32 mouse cellular contexts compared by ENCODE assay signal in the genomic region with DNA sequence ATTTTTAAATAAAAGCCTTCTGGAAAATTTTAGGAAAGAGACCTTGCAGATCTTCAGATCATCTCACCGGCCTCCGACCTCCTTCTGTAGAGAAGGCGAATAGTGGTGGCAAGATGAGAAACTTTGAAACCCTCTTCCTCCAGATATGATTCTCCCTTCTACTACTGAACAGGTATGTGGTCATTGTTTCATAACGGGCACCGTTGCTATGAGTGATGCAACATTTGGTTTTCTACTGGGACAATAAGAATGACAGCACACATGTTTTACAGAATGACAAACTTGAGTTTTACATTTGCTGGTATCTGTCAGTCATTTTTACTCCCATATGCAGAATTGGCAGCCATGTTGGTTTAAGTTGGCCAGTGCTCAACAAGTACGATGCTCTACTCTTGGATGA. TPM values are rescaled to one million over a fixed set of nuclear protein-coding genes. Genes with fewer than 3 reads are reported as not detected.
DNase-seq lines count a peak whose midpoint lies in the region; ATAC-seq and TF ChIP-seq lines count a peak whose summit lies in the region.
"Had no signal": no experiment of that assay in that cellular context is flagged by ENCODE, and none has a peak within 500 bp of the region (broad histone marks: within the 10 kb centered on the region; RNA-seq: fewer than 3 reads in every experiment).

No protein-coding gene starts in this region.

- H3K4me1 ChIP-seq in heart, embryonic 10.5 days, result no peaks in the 10 kb centered on the region
- H3K4me1 ChIP-seq in bone marrow, adult 2 months (ENCODE audit: control insufficient read depth, insufficient read depth, low read length), result no peaks in the 10 kb centered on the region
- H3K4me1 ChIP-seq in megakaryocyte, embryonic 14.5 days, result peaks cover 21% of the 10 kb centered on the region
- H3K4me1 ChIP-seq in stomach, postnatal 0 days (replicated peaks; ENCODE audit: control insufficient read depth, insufficient read depth), result no peaks in the 10 kb centered on the region
- H3K4me1 ChIP-seq: embryonic facial prominence, embryonic 15.5 days; hindbrain, embryonic 12.5 days; liver, embryonic 13.5 days had no signal

- H3K27ac ChIP-seq in heart, embryonic 10.5 days, result no peak overlapping the region
- no peak overlapping the region for H3K27ac ChIP-seq in bone marrow, adult 2 months (ENCODE audit: control insufficient read depth, insufficient read depth, low read depth, low read length, poor library complexity)
- H3K27ac ChIP-seq in stomach, postnatal 0 days (replicated peaks), result no peak overlapping the region
- H3K27ac ChIP-seq: embryonic facial prominence, embryonic 10.5 days; embryonic facial prominence, embryonic 15.5 days; forebrain, embryonic 12.5 days; hindbrain, embryonic 12.5 days; left cerebral cortex, adult 2 months; liver, embryonic 13.5 days; neural tube, embryonic 15.5 days had no signal

- no peak for TF ChIP-seq POLR2A in bone marrow, adult 2 months (IDR thresholded peaks at IDR 0.05; ENCODE audit: borderline replicate concordance, control insufficient read depth, low read depth, low read length)

- no peak for TF ChIP-seq CTCF in bone marrow, adult 2 months (IDR thresholded peaks at IDR 0.05; ENCODE audit: control insufficient read depth, insufficient read depth, low read length)
- TF ChIP-seq CTCF in stomach, postnatal 0 days (IDR thresholded peaks at IDR 0.05; ENCODE audit: low read depth), result no peak

- no peaks in the 10 kb centered on the region for H3K27me3 ChIP-seq in heart, embryonic 10.5 days (ENCODE audit: insufficient read depth, poor library complexity, severe bottlenecking)
- H3K27me3 ChIP-seq in megakaryocyte, embryonic 14.5 days (replicated peaks), result no peaks in the 10 kb centered on the region
- H3K27me3 ChIP-seq in stomach, postnatal 0 days (ENCODE audit: control insufficient read depth, insufficient read depth, low read length), result no peaks in the 10 kb centered on the region
- H3K27me3 ChIP-seq: embryonic facial prominence, embryonic 15.5 days; forebrain, embryonic 12.5 days; hindbrain, embryonic 12.5 days; liver, embryonic 13.5 days; neural tube, embryonic 15.5 days had no signal

- no peak overlapping the region for H3K9ac ChIP-seq in stomach, postnatal 0 days (ENCODE audit: low read length)
- H3K9ac ChIP-seq: embryonic facial prominence, embryonic 15.5 days; forebrain, embryonic 12.5 days; forebrain, postnatal 0 days; hindbrain, embryonic 12.5 days; liver, embryonic 13.5 days; neural tube, embryonic 15.5 days had no signal

- no peak overlapping the region for H3K4me3 ChIP-seq in heart, embryonic 10.5 days
- peak overlapping the region; percentile 39 for H3K4me3 ChIP-seq in bone marrow, adult 2 months (replicated peaks; ENCODE audit: control insufficient read depth, low read depth, low read length)
- H3K4me3 ChIP-seq in megakaryocyte, embryonic 14.5 days (replicated peaks), result peak overlapping the region; percentile 59
- no peak overlapping the region for H3K4me3 ChIP-seq in stomach, postnatal 0 days (ENCODE audit: low read depth, low read length)
- H3K4me3 ChIP-seq: embryonic facial prominence, embryonic 10.5 days; embryonic facial prominence, embryonic 15.5 days; forebrain, embryonic 12.5 days; hindbrain, embryonic 12.5 days; left cerebral cortex, adult 2 months; liver, embryonic 13.5 days; neural tube, embryonic 15.5 days had no signal

- TF ChIP-seq EP300 in stomach, postnatal 0 days (optimal IDR thresholded peaks at IDR 0.05), result no peak

- H3K9me3 ChIP-seq in heart, embryonic 10.5 days, result no peaks in the 10 kb centered on the region
- H3K9me3 ChIP-seq in megakaryocyte, embryonic 14.5 days, result peaks cover 6% of the 10 kb centered on the region; the same call in 1 of the 2 replicates
- H3K9me3 ChIP-seq in stomach, postnatal 0 days (ENCODE audit: control insufficient read depth, low read length), result no peaks in the 10 kb centered on the region
- H3K9me3 ChIP-seq: embryonic facial prominence, embryonic 10.5 days; embryonic facial prominence, embryonic 15.5 days; forebrain, embryonic 12.5 days; hindbrain, embryonic 12.5 days; liver, embryonic 13.5 days; neural tube, embryonic 15.5 days had no signal

- H3K36me3 ChIP-seq in heart, embryonic 10.5 days, result no peaks in the 10 kb centered on the region
- peaks cover 17% of the 10 kb centered on the region for H3K36me3 ChIP-seq in megakaryocyte, embryonic 14.5 days (replicated peaks; ENCODE audit: low read length)
- H3K36me3 ChIP-seq in stomach, postnatal 0 days (ENCODE audit: control insufficient read depth, insufficient read depth, low read length), result no peaks in the 10 kb centered on the region
- H3K36me3 ChIP-seq: embryonic facial prominence, embryonic 10.5 days; embryonic facial prominence, embryonic 15.5 days; forebrain, embryonic 12.5 days; hindbrain, embryonic 12.5 days; liver, embryonic 13.5 days; neural tube, embryonic 15.5 days had no signal

- no peak for ATAC-seq in stomach, postnatal 0 days (ENCODE audit: low FRiP score, low TSS enrichment)
- ATAC-seq: forebrain, postnatal 0 days; intestine, postnatal 0 days had no signal

- no peak overlapping the region for H3K4me2 ChIP-seq in stomach, postnatal 0 days (replicated peaks; ENCODE audit: low read depth)
- H3K4me2 ChIP-seq: embryonic facial prominence, embryonic 15.5 days; forebrain, embryonic 12.5 days; heart, embryonic 11.5 days; hindbrain, embryonic 12.5 days; liver, embryonic 13.5 days; midbrain, embryonic 11.5 days; neural tube, embryonic 15.5 days had no signal

- peak; percentile 41 for DNase-seq in heart, adult 11 months
- DNase-seq in heart, embryonic 10.5 days (ENCODE audit: low spot score), result no peak
- no peak for DNase-seq in layer of hippocampus, adult 9-11 months
- DNase-seq in embryo, embryonic 9.5 days (ENCODE audit: extremely low spot score), result no peak
- DNase-seq in stomach, postnatal 0 days (ENCODE audit: low spot score), result no peak
- DNase-seq: adrenal gland, postnatal 25 days; B cell, adult 2 months; cerebellum, adult 18-20 months; cerebellum, postnatal 10 days; forebrain, postnatal 0 days; heart, postnatal 36 days; kidney, adult 9 months; kidney, postnatal 10 days; left cerebral cortex, postnatal 4 days; liver, embryonic 13.5 days; lung, adult 2 months; lung, postnatal 10 days; spleen, adult 18-20 months; thymus, adult 2 months; thymus, postnatal 36 days had no signal

- WGBS in heart, embryonic 10.5 days, result 87% methylated on average over 6 of the region's 6 CpGs
- 34% methylated on average over 6 of the region's 6 CpGs for WGBS in bone marrow, adult 2 months
- 89% methylated on average over 6 of the region's 6 CpGs for WGBS in stomach, postnatal 0 days

RNA-seq across cellular contexts. Expression of a gene that starts 1.2 kb away (rescaled TPM):
- polyA plus RNA-seq in heart, embryonic 10.5 days (2016; fragmentation: Nextera tagmentation; extraction: Ambion mirVana), result 0.09 and 0.14 TPM in 2 replicates
- 14.9 and 36.3 TPM in 2 replicates for polyA plus RNA-seq in bone marrow, adult 2 months (2011; ENCODE audit: insufficient read depth, insufficient read length, low replicate concordance, missing spikeins)
- 0.22 TPM in 1 of 2 replicates, not detected in the other for polyA plus RNA-seq in megakaryocyte, embryonic 14.5 days (2012; ENCODE audit: insufficient read depth, low replicate concordance)
- 0.15 and 0.16 TPM in 2 replicates for polyA plus RNA-seq in stomach, postnatal 0 days (2015; fragmentation: Nextera tagmentation; extraction: Ambion mirVana)

RNA-seq across cellular contexts. Expression of a gene that starts 51.0 kb away (rescaled TPM):
- not detected in 2 replicates for polyA plus RNA-seq in heart, embryonic 10.5 days (2016; fragmentation: Nextera tagmentation; extraction: Ambion mirVana)
- polyA plus RNA-seq in bone marrow, adult 2 months (2011; ENCODE audit: insufficient read depth, insufficient read length, low replicate concordance, missing spikeins), result 2.7 and 9.2 TPM in 2 replicates
- polyA plus RNA-seq in megakaryocyte, embryonic 14.5 days (2012; ENCODE audit: insufficient read depth, low replicate concordance), result not detected in 2 replicates
- polyA plus RNA-seq in stomach, postnatal 0 days (2015; fragmentation: Nextera tagmentation; extraction: Ambion mirVana), result 3.1 and 3.4 TPM in 2 replicates
- polyA plus RNA-seq: cortical plate, adult 2 months; embryonic facial prominence, embryonic 10.5 days; forebrain, embryonic 12.5 days; forebrain, postnatal 0 days; heart, embryonic 11.5 days; hindbrain, embryonic 12.5 days; neural tube, embryonic 15.5 days had no signal

Comparison
In these comparisons a context has a peak if more than half of its experiments do, and no peak if none do; other contexts are left out.
1. H3K4me3 ChIP-seq: peak in bone marrow, adult 2 months (single experiment) and megakaryocyte, embryonic 14.5 days (single experiment); none in heart, embryonic 10.5 days (single experiment) and stomach, postnatal 0 days (single experiment).
2. RNA of a gene that starts 1.2 kb away (polyA plus RNA-seq): 14.9 to 36.3 TPM in bone marrow, adult 2 months; 0.22 TPM in megakaryocyte, embryonic 14.5 days, 0.15 to 0.16 TPM in stomach, postnatal 0 days and 0.09 to 0.14 TPM in heart, embryonic 10.5 days; every median in the first group is over 10 times any median in the second.